Mouse (Mus musculus) olfactory bulb, adult 2 months (tissue): Measurements from ENCODE around the gene Gpr89.

Experiments used
- CTCF ChIP-seq: fragments of 200-500 bp; IDR thresholded peaks from 2 replicates; pipeline ENCODE4 v1.5.1; 2012; ENCODE audit warnings: low read depth, mild to moderate bottlenecking, low read length, moderate library complexity; ENCODE audit not compliant: insufficient read depth
- POLR2A ChIP-seq: fragments of 200-500 bp; IDR thresholded peaks from 2 replicates; pipeline ENCODE4 v1.6.1; 2012; ENCODE audit warnings: mild to moderate bottlenecking, low read depth, low read length, moderate library complexity; ENCODE audit not compliant: insufficient read depth

- no peak for TF ChIP-seq CTCF
- TF ChIP-seq POLR2A: no peak
Measured at GRCm38 (mm10) chr3:96874808-96875571, 30.2 kb downstream of the Gpr89 start.
